Mouse (Mus musculus) ES-E14 (cell line): Measurements from ENCODE around the gene Gm16253.

Experiments used
- CHD2 ChIP-seq: IDR thresholded peaks from 2 replicates; pipeline ENCODE4 v1.6.1; 2014; ENCODE audit warnings: mild to moderate bottlenecking, low read depth, low read length, inconsistent platforms
- MAFK ChIP-seq: IDR thresholded peaks from 2 replicates; pipeline ENCODE4 v1.6.1; 2014; ENCODE audit warnings: mild to moderate bottlenecking, low read depth, low read length, inconsistent platforms; ENCODE audit not compliant: insufficient read depth
- ZC3H11A ChIP-seq: IDR thresholded peaks from 2 replicates; pipeline ENCODE4 v1.6.1; 2012; ENCODE audit warnings: low read depth, mild to moderate bottlenecking, inconsistent platforms, low read length, borderline replicate concordance
- ZNF384 ChIP-seq: IDR thresholded peaks from 2 replicates; pipeline ENCODE4 v1.6.1; 2012; ENCODE audit warnings: low read depth, low read length, inconsistent platforms

DNA sequence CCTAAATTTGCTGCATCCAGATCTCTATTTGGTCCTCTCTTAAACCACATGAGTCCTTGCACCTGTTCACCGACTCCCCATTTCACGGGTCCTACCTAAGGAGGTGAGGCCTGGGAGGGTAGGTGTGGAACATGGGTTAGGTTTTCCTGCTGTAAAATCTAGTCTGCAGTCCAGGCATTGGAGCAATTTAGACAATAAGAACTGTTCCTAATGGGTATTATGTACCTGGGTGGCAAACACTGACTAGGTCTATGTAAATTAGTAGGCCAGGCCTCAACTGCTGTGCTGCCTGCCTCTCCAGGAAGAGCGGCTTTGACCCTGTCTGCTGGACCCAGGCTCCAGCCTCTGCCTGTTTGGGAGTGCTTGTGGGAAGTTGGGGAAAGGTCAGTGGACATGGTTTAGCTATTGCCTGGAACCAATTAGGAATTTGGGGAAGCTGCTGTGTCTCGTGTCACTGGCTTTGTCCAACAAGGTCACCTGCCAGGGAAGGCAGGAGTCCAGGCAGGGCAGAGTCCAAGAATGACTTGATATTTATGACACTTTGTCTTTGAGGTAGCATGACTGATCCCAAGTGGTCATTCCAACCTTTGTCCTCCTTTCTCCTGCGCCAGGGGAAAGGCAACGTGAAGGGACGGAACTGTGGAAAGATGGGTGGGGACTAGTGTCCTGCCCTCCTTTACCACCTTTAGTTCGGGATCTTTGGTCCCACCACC lies 1.4 kb upstream of the Gm16253 start:
- no peak for TF ChIP-seq ZNF384
- TF ChIP-seq ZC3H11A = no peak
- TF ChIP-seq CHD2 = no peak
- no peak for TF ChIP-seq MAFK
